Mouse (Mus musculus) G1E-ER4 (cell line): ENCODE results near the gene Foxp4. TPM values are rescaled to one million over a fixed set of nuclear protein-coding genes. Genes with fewer than 3 reads are reported as not detected.

Experiments used
- GATA1 ChIP-seq: IDR thresholded peaks from one replicate; pipeline ENCODE4 v1.8.0; 2012; ENCODE audit warnings: low read length, inconsistent platforms
- polyA plus RNA-seq: library from polyadenylated mRNA; stranded (reverse); fragments of >175 nt; gene quantifications from 2 replicates; pipeline ENCODE4 v1.2.3, GENCODE M21; 2012

Gene Foxp4
- polyA plus RNA-seq, 1 experiment = 46.1 TPM

DNA sequence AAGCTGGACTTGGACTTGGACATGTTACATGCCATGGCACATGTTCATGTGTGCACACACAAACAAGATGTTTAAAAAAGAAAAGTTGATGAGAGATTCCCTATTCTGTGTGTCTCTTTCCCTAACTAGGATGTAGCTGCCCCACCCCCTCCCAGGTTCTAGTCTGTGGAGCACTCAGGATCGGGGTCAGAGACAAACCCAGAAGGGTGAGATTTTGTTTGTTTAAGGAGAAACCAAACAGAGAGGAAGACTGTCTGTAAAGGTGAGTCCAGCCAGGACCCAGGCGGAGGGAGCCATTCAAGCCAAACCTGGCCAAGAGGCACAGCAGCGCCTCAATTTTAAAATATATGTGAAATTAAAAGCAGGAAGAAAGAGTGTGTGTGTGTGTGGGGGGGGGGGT, 7.2 kb downstream of the Foxp4 start:
- TF ChIP-seq GATA1 = no peak

- no peak for TF ChIP-seq GATA1
Measured at GRCm38 (mm10) chr17:47914676-47915219, 9.7 kb downstream of the Foxp4 start.

DNA sequence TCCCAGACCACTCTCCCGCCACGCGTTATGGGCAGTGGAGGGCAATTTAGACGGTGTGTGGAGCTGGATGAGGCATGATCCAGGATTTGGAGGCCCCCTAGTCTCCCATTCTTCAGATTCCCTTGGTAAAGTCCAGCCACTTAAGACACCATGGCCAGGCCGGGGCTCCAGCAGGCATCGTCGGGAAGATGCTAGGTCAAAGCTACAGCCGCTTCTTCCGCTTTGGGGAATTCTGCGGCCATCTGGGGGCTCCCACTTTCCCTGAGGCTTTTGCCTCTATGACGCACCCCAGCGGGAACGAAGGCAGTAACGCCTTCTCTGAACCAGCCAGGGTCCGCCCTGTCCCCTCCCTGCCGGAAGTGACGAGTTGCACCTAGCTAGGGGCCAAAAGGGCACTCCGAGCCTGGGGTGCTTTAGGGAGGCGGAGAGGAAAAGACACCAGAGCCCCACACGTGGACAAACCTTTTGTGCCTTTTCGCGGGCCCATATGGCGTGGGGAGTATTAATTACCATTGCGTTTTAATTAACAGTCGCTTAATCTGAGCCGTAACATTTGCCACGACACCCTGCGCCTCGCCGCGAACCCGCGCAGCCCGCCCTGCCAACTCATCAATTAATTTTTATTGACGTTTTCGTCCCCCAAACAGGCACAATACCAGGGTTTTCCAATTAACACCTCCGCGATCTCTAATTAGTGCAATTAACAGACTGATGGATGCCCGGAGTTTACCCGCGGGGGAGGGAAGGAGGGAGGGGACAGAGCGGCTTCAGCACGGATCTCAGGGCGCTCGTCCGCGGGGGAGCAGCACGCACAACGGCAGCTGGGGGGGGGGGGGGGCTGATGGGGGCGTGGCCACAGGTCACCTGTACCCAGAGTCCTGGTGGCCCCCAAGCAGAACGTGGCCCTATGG, 15.1 kb downstream of the Foxp4 start:
- no peak for TF ChIP-seq GATA1

DNA sequence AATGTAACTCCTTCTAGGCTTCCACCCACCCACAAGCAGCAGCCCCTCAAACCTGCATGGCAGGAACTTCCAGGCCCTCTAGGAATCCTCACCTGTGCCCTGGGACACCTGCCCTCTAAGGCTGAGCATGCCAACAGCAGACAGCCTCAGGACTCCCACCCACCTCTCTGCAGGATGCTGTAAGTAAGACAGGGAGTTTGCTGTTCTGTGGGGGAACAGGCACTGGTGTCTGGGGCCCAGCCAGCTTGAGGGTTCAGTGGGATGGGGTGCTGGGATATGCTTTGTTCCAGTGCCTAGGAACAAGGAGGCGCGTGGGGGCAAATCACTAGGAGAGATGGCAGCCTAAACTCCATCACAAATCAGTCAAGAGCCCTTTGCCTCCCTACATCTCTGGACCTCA, 16.4 kb downstream of the Foxp4 start:
- no peak for TF ChIP-seq GATA1

DNA sequence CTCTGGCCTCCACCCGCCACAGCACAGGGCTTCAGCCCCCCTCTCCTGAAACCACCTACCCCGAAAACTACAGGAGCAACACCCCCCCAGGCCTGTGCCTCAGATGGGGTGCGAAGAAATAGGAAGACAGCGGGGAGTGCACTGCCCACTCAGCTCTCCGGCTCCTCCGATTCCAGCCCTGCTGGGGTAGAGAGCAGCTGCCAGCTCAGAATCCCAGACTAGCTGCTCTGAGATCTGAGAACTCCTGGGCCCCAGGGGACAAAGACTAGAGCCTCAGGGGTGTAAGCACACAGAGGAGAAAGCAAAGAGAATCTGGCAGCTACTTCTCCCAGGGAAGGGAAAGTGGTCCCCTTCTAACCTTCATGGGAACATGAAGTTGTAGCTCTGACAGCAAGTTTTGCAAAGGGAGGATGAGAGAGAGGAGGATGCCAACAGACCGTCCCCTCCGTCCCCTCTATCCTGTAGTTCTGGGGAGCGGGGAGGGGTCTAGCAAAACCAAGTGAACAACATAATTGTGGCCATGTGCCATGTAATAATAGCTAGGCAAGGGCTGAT, 17.0 kb downstream of the Foxp4 start:
- no peak for TF ChIP-seq GATA1

- TF ChIP-seq GATA1 = no peak
Measured at GRCm38 (mm10) chr17:47903846-47904680, 20.4 kb downstream of the Foxp4 start.

GRCm38 (mm10) chr17:47901782-47902181, 22.7 kb downstream of the Foxp4 start:
- no peak for TF ChIP-seq GATA1

- TF ChIP-seq GATA1 = no peak
Measured at GRCm38 (mm10) chr17:47900716-47901115, 23.7 kb downstream of the Foxp4 start.

- TF ChIP-seq GATA1 = no peak
Measured at GRCm38 (mm10) chr17:47899156-47899555, 25.3 kb downstream of the Foxp4 start.

DNA sequence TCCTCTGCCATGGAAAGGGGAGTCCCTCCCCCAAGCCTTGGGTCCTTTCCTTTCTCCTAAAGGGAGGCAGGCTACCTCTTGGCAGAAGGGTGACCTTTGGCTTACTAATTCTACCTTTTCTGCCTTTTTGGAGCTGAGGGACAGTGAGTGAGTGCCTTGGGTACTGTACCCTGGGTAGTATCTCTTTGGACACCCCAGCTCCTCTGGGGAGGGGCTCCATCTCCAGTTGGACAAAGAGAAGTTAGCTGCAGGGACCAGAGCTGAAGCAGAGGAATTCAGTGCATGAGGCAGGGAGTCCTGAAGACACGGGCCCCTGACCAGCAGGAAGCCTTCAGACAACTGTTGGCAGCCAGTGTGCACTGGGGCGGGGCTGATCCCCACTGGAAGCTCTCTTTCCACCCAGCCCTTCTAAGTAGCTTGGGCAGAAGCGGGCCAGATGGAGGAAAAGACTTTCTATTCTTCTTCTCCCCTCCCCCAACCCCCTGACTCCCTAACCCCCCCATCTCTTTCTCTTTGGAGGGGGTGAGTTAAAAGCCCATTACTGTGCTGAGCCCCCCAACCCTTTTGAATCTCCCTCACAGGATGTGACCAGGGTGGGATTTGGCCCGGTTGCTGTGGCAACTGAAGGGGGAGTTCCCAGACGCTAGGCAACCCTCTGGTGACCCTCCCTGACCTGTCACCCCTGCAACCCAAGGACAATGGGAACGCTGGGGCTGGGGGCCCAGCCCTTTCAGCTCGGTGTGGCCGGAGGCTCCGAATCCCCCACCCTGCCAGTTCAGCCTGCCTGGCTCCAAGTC, 26.3 kb downstream of the Foxp4 start:
- TF ChIP-seq GATA1 = no peak

DNA sequence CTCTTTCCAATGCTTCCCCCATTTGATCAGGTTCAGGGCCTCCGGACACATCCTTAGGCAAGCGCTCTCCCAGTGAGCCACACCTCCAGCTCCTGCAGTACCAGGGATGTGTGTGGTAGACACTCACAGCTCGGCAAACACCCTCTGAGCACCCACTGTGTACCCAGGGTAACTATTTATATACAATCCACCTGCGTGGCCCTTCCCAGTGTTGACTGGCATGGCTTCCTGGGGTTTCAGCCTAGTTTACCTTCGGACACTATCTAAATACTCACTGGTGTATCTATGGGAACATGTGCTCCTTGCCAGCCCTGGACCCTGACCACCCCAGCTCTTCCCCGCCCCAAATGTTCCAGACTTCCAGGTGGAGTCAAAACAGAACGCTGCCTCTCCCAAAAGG, 34.7 kb downstream of the Foxp4 start:
- no peak for TF ChIP-seq GATA1

DNA sequence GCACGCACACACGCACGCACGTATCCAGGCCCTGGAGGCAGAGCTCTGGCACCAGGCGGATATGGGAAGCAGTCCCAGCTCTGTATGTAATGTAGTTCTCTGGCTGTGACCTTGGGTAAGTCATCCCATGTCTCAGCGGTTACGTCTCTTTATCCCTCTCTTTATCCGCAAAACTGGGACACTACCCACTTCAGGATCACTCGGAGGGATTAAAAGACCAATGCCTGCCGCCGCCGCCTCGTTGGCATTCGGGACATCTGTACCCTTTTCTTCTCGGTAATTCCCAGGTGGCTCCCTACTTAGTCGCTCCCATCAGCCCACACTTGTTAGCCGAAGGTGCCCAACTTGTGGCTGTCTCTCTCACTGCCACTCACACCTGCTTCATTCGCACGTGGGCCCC, 35.2 kb downstream of the Foxp4 start:
- TF ChIP-seq GATA1 = no peak

- no peak for TF ChIP-seq GATA1
Measured at GRCm38 (mm10) chr17:47888641-47889040, 35.8 kb downstream of the Foxp4 start.

DNA sequence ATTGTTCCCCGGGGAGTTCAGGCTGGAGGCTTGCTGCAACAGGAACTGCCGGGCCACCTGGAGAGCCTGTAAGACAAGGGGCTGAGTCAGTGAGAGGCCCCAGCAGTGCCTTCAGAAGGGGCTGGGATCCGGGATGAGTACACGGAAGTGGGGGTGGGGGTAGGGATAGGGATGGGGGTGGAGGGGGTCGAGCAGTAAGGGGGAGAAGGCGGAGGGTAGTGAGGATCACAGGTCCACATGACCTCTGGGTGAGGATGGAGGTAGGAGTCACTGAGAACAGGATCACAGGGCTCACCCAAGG, 36.3 kb downstream of the Foxp4 start:
- no peak for TF ChIP-seq GATA1
